Mouse (Mus musculus) embryo, embryonic 10 days (tissue): ENCODE data around the gene Zkscan14.
"Not testable (repeated sequence)": the region's sequence is repeated elsewhere in the genome, so short reads cannot be mapped to it uniquely, and the experiment has no call there.

ENCODE experiments used
- DNase-seq: peaks from one replicate; pipeline ENCODE4 v3.0.0-alpha.2; 2015; ENCODE audit warnings: low spot score

Zkscan14 gene

DNA sequence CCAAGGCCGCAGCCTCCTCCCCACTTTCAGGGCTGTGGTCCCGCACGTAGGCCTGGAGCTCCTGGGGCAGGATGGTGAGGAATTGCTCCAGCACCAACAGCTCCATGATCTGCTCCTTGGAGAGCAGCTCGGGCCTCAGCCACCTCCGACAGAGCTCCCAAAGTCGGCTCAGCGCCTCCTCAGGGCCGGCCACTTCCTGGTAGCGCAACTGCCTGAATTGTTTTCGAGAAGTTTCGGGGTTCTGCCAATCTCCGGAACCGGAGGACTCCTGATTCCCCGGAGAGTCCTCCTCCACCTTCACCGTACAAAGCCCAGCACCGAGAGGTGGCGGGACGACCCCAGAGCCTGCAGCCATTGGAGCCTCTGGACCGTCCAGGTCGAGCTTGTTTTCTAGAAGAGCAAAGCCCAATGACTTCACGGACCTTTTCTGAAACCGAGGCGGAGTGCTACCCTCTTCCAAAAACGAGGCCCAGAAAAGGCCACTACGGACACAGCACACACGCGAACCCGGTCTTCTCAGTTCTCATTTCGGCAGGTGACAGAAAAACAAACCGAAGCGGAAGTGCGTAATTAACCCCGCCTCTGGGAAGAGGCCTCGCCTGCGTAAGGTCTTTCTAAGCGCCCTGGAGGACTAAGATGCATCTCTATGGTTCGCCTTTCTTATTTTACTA lies at the start of gene Zkscan14:
TSS of gene Zkscan14 (minus strand) at position 548 of the 671 bp plus-strand sequence.
- DNase-seq, result peak; percentile 94

- no peak for DNase-seq
These were observed 47.9 kb upstream of the Zkscan14 start for GRCm38 (mm10) chr5:145249520-145249919.

DNA sequence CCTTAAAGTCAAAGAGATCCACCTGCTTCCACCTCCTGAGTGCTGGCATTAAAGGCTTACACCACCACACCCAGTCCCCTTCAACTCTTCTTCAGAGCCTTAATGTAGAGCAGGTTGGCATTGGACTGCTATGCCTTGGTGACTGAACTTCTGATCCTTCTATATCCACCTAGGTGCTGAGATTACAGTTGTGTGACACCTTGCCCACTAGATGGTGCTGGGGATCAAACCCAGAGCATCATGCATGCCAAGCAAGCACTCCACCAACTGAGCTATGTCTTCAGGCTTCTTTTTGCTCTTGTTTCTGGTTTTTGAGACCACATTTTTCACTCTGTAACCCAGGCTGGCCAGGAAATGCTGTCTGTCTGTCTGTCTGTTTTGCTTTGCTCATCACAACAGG lies 33.0 kb upstream of the Zkscan14 start:
- DNase-seq, result peak; percentile 46

DNA sequence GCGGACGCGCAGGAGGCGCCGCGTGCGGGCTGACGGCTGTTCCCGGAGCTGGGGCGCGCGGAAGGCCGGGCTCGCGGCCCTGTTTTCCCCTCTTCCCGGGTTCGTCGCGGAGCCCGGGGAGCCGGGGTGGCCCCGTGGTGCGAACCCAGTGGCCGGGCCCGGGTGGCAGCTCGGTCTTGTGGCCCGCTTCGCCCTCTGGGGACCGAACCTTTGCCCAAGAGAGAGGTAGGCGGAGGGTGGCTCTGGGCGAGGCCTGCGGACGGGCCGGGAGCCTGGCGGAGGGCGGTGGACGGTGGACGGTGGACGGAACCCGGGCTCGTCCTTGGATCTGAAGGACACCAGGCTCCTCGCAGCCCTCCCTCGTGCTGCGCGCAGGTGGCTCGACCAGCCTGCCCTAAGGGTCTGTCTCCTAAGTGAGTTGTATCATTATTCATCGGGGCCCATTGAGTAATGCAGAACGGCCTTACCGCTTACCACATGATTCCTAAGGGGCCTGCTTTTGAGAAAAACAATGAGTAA lies 30.3 kb upstream of the Zkscan14 start:
- peak; percentile 20 for DNase-seq

GRCm38 (mm10) chr5:145231367-145231871 lies 29.8 kb upstream of the Zkscan14 start, which contains the start of gene Zfp655:
Gene Zfp655, plus strand, starts transcription at chr5:145231715.
- DNase-seq, result peak; percentile 98

- DNase-seq, result no peak
These were observed 29.0 kb upstream of the Zkscan14 start for GRCm38 (mm10) chr5:145230641-145231040.

DNA sequence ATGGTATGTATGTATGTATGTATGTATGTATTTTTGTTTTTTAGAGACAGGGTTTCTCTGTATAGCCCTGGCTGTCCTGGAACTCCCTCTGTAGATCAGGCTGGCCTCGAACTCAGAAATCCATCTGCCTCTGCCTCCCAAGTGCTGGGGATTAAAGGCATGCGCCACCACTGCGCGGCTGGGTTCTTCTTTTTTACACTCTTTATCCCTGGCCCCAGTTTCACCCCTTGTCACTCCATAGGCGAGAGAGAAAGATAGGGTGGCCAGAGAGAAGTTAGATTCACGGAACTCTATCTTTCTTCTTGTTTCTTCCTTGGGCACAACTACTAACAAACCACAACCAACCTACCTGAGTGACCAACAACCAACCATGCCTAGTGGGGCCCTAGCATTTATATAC lies 27.6 kb upstream of the Zkscan14 start:
- DNase-seq, result not testable (repeated sequence)

DNA sequence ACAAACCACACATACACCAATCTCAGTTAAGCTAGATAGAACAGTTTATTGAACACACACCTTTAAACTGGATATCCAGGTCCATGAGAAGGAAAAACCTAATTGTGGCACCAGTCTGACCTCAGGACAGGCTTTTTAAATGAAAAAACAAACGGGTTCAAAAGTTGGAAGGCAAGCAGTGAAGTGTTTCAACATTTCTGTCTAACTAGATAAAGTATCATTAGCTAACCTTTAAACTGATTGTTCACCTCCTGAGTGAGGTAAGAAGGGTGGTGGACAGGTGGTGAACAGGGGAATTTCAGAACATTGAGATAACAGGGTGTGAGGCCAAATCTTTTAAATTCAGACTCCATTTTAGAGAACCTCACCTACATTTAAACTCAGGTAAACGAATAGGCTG lies 24.8 kb upstream of the Zkscan14 start:
- DNase-seq, result no peak

DNA sequence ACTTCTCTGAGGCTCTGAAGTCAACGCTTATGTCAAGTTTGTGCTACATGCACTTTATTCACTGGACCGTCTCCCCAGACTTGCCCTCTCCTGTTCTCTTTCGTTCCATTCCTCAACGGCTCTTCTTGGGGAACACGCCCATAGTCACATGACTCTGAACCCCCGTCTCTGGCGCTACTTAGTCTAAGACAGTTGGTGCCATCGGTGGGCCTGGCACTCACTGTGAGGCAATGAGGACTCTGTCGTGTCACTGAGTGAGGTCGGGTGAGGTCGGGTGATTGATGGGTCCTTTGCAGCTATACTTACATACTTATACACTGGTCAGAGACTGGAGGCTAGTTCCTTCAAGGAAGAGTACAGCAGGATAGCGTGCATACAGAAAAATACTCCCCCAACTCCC lies 21.7 kb upstream of the Zkscan14 start:
- DNase-seq, result no peak

GRCm38 (mm10) chr5:145222840-145223239 lies 21.2 kb upstream of the Zkscan14 start:
- DNase-seq, result no peak

DNA sequence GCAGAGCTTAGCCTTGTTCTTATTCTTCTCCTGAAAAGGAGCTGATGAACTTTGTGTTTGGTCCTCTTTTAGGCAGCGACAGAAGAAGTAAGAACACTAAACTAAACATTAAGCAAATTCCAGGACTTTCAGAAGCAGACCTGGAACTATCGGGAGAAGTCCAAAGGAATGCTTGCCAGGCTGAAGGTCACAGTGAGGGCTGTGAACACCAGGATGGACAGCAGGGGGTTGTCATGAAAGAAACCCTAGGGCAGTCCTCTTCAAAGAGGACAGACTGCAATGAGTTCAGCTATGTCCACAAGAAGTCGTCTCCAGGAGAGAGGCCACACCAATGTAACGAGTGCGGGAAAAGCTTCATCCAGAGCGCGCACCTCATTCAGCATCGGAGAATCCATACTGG lies 18.3 kb upstream of the Zkscan14 start:
- DNase-seq, result no peak

DNA sequence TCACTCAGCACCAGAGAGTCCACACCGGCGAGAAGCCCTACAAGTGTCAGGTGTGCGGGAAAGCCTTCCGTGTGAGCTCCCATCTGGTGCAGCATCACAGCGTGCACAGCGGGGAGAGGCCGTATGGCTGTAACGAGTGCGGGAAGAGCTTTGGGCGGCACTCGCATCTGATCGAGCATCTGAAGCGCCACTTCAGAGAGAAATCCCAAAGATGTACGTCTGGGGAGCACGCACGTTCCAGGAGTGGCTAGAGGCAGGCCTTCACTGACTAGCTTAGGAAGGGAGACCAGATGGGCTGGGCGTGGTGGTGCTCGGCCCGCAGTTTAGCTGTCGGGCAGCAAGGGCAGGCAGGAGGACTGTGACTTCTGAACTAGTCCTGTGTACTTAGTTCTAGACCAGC lies 17.0 kb upstream of the Zkscan14 start:
- no peak for DNase-seq

DNA sequence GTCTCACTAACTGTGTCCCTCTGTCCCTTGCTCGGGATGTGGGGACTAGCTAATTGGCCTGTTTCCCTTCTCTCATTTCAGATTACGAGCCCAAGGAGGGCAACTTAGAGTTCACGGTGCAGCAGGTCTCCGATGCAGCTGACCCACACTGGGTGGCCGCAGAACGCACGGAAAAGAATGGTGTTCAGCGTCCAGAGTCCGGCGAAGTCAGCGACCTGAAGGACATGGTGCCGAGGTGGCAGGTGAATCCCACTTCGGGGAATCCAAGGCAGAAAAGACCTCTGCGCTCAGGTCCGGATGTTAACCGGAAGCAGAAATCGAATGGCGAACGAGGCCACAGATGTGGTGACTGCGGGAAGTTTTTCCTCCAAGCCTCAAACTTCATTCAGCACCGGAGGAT lies 16.5 kb upstream of the Zkscan14 start:
- no peak for DNase-seq

- no peak for DNase-seq
These were observed 16.1 kb upstream of the Zkscan14 start for GRCm38 (mm10) chr5:145217746-145218145.

GRCm38 (mm10) chr5:145214679-145215078 lies 13.0 kb upstream of the Zkscan14 start:
- DNase-seq, result no peak

DNA sequence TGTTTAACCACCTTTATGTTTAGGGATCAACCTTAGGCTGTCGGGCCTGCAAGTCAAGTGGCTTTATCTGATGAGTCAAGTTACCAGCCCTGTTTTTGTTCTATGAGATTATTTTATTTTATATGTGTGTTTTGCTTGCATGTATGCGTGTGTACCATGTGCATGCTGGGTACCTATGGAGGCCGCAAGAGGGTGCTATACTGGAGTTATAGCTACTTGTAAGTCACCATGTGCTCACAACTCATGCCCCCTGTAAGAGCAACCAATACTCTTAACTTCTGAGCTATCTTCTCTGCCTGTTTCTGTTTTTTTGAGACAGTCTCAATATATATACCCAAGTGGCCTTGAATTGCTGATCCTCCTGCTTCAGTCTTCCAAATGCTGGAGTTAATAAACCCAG lies 11.8 kb upstream of the Zkscan14 start:
- DNase-seq, result no peak

DNA sequence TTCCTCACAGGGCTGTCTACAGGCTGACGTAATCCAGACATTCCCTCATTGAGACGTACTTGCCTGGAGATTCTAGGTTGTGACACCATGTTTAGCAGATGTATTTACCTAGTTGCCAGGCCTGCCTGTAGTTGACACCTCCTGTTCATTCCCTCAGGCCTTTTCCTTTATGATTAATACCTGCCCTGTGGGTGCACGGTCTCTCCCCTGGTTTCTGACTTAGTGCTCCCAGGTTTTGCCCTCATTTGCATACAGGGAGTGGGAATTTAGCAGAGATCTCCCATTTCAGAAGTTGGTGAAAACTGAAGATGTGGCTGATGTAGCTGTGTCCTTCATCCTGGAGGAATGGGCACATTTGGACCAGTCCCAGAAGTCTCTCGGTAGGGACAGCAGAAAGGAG lies 10.5 kb upstream of the Zkscan14 start:
- DNase-seq, result no peak

DNA sequence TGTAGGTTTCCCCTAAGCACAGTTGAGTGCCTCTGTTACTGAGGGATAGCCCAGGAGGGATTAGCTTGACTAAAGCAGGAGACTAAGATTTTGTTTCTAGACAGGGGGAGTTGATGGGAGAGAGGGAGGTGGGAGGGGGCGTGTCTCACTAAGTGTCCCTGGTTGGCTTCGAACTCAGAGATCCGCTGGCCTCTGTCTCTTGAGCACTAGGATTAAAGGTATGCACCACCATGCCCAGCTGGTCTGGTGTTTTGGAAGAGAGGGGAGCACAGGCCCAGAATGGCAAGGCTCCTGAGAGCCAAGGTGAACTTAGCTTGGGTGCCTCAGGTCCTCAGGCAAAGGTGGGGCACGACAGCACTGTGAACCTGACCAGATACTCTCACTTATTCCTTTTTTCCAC lies 9.7 kb upstream of the Zkscan14 start:
- DNase-seq, result no peak

DNA sequence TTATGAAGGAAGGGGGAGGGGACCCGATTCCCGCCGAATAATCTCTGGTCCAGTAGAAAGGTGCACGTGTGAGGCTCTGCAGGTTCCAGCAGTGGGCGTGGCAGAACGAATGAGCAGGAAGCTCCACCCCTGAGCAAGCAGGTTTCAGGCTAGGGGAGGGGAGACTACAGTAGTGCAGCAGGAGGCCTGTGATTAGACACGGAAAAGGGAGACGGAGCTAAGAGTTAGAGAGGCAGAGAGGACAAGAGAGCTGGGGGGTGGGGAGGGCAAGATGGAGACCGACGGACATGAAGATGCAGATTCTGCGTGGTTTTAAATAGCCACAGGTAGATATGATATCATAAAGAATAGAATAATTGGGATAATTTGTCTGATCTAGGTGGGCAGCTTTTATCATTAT lies 6.7 kb upstream of the Zkscan14 start:
- not testable (repeated sequence) for DNase-seq

DNA sequence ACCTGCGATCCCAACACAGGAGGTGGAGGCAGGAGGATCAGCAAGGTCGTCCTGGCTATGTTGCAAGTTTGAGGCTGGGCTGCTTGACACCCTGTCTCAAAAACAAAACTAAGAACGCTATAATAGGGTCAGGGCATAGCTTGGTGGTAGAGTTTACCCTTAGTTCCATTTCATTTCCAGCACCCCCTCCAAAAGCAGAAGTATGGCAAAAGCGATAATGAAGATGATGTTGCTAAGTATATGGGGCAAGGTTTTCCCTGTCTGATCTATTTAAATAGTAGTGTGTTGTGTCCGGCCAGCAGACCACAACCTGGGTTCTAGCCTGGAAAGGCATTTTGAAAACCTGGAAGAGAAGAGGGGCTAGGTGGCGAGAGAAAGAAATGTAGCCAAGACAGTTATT lies 6.3 kb upstream of the Zkscan14 start:
- DNase-seq, result no peak

DNA sequence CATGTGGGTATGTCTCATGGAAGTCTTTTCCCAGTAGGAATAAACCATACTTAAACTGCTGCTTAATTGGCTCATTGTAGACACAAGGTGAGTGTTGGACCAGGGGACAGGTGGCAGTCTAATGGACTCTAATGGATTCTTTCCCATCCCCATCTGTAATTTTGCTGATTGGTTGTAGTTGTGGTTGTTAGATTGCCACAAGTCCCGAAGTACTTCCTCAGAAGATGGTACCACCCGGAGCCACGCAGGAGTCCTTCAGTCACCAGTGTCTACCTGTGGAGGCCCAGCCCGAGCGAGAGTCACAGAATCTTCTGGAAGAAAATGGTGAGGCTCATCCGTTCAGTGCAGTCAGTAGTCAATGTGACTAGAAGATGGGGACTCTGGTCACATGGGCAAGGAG lies 5.7 kb upstream of the Zkscan14 start:
- DNase-seq, result no peak

DNA sequence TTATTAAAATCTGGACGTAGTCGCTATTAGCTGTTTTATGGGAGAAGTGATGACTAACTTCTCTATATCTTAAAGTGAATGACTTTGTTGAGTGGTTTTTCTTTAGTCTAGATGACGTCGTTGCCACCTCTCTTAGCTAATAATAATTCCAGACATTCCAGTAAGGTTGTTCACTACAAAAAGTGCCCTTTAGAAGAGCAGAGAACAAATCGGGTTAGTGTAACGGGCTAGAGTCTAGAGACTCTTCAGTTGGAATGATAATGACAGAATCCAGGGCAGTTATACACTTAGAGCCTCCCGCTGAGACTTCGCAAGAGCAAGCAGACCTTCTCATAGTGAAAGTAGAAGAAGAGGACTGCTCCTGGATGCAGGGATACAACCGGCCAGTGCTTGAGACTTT lies 3.4 kb upstream of the Zkscan14 start:
- no peak for DNase-seq

DNA sequence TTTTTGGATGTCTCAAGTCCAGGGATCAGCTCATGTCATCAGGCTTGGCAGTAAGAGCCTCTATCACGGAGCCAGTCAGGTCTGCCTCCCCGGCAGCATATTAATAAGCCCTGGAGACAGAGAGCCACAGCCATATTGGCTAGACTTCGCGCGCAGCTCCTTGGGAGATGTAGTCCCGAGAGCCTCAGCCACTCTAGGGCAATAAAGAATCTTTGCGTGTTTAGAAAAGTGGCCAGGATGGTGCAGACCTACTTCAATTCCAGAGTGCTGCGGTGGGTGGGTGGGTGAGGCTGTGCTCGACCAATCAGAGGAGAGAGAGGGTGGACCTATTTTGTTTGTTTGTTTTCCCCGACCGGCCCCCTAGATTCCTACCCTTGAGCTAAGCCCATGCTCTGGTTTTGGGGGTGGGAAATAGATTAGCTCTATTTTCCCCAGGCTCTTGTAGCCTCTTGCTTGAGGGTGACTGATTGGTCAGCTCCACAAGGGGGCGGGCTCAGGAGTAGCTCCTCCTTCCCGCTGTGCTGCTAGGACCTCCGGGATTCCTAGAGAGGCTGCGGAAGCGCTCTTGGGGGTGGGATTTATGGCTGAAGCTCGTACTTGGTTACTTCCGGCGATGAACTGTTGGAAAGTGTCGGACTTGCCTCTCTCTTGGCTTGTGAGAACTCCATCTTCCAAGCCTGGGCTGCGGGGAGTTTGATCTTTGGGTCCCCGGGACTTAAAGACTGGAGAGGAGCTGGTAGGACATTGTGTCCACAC lies 2.4 kb upstream of the Zkscan14 start, which contains the start of gene Zkscan5:
TSS of gene Zkscan5 (plus strand) at position 627 of the 756 bp plus-strand sequence.
- DNase-seq, result peak; percentile 97
